Mouse (Mus musculus): ENCODE data around the gene Arhgef2.

The Arhgef2 gene

DNA sequence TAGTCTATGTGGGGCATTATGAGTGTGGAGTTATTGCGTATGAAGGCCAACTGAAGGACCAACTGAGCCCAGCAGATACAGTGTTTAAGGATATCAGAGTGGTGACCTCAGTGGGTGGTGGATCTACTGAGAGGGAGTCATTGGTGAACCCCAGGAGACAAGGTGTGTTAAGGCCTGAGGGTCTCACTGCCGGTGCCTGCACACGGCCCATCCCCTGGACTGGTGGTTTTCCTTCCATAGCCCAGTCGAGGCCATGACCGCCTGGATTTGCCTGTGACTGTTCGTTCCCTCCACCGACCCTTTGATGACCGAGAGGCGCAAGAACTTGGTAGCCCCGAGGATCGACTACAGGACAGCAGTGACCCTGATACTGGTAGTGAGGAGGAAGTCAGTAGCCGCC lies 40.2 kb downstream of the Arhgef2 start:
- DNase-seq (ENCODE audit: low read depth), result no peak

DNA sequence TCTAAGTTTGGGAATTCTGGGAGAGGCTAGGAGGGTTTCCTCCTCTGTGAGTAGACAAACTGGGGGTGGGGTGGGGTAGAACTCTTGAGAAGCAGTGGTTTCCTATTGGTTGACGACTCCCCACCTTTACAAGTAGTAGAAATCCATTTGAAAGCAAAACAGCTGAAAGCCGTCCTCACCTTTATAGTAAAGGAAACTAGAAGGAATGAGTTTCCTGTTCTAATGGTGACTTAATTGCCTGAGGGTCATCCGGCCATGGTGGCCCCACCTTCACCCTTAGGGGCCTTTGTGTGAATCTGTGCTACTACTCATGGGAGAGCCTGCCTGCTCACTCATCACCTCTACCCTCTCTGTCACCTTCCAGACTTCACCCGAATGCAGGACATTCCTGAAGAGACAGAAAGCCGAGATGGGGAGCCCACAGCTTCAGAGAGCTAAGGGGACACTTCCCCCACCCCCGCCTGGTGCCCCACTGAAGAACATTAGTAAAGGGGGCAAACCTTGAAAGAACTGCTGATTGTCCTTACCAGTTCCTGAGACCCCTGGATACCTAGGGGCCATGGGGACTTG lies 40.7 kb downstream of the Arhgef2 start:
- DNase-seq (ENCODE audit: low read depth), result no peak

DNA sequence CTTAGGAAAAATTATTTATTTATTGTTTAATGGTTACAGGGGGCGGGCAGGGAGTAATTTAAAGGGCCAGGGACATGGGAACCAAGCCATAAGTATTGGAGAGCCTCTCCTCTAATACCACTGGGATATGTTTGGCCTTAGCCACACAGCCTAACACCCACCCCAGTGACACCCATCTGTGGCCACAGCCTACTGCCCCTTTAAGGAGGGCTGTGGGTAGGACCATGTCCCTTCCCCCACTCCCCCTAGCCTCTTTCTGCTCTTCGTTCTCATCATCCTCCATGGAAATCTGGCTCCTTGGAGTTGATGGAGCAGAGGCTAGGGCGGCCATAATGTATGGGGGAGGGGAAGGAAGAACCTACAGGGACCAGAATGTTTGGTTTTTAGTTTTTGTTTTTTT lies 41.3 kb downstream of the Arhgef2 start:
- no peak for DNase-seq (ENCODE audit: low read depth)

DNA sequence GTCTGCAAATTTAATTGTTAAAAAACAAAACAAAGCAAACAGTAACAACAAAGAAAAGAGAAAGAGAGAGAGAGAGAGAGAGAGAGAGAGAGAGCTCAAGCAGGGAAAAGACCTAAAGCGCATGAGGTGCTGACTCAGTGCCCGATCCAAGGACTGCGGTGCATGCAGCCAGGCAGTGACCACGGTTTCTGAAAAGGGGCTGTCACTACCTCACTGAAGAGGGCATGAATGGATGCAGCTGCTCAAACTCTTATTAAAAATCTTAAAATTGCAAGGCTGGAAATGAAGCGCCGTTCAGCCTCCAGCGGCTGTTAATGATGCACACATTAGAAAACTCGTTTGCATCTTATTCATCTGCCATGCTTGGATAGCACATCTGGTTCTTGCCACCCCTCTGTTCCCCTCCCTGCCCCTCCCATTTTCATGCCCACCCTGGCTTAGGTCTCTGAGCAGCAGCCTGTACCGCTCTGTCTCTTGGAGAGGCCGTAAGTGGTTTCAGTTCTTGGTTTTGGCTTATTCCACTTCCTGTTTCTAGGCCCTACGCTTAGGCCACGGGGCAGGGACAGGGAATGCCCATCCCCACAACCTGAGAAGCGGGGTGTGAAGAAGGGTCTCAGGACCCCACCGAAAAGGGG lies 42.1 kb downstream of the Arhgef2 start:
- no peak for DNase-seq (ENCODE audit: low read depth)

DNA sequence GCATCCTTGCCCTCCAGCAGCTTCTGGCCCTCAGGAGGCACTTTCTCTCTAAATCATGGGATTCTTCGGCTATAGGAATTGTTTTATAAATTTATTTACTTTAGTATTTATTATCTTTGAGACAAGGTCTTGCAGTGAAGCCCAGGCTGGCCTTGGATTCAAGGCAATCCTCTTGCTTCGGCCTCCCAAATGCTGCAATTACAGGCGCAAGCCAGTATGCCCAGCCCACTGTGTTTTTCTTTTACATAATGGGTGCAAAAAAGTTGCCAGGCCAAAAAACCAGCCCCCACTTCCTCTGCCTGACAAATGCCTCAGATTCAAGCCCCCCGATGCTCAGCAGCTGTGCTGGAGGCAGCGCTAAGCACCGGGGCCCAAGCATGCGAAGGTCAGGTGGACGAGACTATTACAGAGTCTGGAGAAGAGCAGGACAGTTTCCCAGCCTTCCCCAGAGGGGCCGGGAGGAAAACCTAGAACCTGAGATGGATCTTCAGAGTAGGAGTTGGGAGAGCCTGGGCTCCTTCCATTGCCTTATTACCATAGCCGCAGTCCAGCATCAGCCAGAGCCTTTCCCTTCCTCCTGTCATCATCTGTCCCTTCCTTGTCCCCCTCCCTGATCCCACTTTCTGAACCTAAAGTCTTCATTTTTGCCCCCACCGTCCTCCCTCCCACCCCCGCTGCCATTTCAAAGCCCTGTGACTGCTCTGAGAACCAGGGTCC lies 42.8 kb downstream of the Arhgef2 start:
- DNase-seq (ENCODE audit: low read depth), result no peak

DNA sequence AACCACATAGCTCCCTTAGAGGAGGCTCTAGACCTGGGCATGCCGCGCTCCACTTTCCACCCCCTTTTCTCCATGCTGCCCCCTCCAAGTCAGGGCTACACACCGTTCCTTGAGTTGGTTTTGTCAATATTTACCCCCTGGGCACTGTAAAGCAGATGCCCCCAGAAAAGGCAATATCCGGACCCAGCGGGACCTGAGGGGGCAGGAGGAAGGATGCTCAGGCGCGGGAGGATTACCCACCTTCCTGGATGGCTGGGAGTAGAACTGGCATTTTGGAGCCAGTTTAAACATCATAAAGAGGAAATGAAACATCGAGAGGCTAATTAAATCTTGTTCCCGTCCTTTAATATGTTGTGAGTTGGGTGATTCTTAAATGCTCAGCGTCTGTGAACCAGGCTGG lies 43.4 kb downstream of the Arhgef2 start:
- no peak for DNase-seq (ENCODE audit: low read depth)

DNA sequence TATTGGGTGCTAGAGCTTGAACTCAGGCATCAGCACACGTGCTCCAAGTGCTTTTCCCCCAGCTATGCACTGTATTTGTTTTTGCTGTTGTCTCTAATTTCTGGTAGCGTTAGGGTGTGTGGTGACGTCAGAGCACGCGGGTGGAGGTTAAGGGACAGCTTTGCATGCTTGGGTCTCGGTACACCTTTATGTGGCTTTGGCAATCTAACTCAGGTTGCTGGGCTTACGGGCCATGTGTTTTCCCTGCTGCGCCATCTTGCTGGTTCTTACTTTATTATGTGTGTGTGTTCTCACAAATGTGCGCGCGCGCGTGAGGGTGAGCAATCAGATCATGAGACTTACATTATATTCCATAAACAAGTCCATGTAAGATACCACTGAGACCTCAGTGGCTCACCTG lies 44.2 kb downstream of the Arhgef2 start:
- no peak for DNase-seq (ENCODE audit: low read depth)

DNA sequence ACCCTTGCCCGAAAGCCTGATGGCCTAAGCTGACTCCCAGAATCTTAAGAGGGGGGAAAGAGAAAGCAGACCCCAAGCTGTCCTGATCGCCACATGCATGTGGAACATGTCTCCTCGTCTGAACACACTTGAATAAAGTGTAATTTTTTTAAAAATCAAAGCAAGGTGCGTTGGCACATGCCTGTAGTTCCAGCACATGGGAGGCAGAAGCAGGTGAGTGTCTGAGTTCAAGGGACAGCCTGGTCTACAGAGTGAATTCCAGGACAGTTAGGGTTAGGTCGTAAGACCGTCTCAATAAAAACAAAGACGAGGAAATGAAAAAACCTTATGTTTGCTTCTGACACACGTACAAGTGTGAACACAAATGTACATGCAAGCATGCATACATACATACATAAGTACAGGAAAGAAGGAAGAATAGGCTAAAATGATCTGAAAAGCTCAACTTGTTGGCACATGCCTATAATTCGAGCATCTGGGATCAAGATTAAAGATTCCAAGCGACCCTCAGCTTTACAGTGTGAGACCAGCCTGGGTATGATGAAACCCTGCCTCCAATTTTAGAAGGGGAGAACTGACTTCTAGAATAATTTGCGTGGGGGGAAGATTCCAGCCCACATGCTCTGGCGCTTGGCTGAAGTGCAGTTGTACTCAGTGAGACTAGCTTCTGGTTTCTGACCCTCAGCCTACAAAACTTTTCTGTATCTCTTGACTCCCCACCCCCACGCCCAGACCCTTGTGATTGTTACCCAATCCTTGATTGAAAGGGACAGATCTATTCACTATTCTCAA lies 45.1 kb downstream of the Arhgef2 start:
- DNase-seq (ENCODE audit: low read depth), result no peak

DNA sequence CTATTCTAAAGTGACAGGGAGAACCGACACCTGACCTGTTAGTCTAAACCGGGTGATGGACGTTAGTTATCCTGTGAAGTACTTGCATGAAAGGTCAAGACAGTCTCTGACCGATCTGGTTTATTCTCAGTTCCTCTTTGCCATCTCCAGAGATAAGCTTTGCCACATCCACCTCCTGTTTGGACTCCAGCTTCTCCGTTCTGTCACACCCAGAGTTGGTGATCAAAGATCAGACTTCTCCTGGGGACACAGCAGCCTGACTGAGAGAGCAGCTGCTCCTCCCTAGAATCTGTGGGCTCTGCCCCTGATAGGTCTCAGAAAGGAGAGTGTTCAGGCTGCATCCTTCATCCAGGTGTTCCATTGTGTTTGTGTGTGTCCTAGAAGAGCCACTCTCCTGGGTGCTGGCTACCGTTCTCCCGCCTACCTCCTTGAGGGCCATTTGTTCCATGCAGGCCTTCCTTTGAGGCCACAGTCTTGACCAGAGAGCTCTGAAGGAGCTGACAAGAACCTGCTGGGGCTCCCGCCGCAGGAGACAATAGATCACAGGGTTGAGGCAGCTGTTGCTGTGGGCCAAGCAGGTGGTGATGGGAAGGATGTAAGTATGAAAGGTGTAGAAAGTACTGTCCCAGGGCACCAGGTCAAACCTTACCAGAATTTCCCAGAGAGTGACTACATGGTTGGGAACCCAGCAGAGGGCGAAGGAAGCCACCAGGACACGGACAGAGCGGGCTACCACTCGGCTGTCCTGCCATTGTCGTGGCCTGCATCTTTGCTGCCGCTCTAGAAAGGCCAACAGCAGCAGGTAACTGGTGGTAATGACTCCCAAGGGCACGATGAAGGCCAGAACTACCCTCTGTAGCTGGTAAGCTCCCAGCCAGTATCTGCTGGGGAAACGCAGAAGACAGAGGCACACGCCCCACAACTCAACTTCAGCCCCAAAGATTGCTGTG lies 46.2 kb downstream of the Arhgef2 start:
- no peak for DNase-seq (ENCODE audit: low read depth)

DNA sequence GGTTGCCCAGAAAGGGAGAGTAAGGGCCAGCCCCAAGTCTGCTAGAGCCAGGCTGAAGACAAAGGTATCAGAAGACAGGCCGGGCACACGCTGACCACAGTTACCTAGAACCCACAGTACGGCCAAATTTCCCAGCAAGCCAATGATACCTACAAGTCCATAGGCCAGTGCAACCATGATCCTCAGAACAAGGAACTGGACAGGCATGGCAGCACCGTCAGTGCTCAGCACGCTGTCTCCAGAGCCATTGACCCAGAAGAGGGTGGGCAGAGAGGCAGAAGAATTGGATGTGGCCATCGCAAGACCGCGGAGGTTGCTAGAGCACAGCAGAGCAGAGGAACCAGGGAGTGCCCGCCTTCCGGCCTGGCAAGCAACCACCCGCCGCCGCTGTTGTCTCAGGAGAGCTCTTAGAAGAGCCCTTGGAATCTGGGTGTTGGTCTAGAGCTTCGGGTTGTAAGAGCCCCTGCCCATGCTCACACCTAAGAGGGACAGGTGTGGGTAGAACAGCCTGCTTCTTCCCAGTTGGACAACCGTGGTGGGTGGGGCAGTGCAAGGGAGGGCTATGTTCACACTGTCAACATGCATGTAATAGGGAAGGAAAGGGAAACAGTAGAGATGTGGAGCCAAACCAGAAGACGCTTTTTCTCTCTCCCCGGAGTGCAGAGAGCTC lies 47.2 kb downstream of the Arhgef2 start, which contains the start of gene Rxfp4:
TSS of gene Rxfp4 (minus strand) at position 297 of the 670 bp plus-strand sequence.
- DNase-seq (ENCODE audit: low read depth), result no peak

DNA sequence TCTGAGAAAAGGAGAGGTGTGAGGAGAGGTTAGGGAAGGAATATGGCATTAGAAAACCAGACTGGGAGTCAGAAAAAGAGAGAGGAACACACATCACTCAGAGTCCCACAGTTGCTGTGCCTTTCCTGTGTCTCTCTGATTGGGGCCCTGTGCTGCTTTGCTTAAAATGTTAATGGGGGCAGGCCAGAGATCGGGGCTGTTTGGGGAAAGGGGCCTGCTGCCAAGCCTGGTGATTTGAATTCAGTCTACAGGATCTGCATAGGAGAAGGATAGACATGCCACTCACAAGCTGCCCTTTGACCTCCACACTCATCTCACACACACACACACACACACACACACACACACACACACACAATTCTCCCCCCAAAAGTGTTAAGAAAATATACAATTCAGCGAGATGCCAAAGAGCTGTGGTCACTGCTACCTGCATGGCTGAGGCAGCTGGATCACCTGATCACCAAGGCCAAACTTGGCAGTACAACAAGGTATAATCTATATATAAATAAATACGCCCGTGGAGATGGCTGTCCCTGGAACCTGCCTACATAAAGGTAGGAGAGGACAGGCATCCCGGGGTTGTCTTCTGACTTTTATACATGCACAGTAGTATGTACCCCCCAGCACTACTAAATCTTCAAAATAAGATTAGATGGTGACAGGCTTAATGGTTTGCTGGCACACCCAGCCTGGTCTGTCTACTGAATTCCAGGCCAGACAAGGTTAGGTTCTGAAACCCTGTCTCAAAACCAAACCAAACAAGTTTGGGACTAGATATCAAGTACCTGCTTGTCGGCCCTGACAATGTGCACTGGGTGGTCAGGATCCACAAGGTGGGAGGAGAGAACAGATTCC lies 48.0 kb downstream of the Arhgef2 start:
- DNase-seq (ENCODE audit: low read depth), result no peak

DNA sequence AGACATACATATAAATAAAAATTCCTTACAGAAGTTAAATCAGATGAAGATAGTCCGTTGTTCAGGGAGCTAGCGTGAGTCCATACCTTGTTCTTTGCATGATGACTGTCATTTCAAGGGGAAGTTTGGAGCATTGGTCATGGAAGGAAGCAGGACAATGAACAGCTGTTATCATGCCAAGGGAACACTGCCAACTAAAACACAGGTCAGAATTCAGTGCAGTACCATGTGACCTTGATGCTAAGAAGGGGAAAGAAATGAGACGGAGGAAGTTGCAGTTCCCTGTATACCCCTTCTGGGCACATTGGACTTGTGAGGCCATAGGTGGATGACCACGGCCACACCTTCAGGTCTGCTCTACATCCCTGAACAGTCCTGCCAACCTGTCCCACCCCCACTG lies 48.9 kb downstream of the Arhgef2 start:
- no peak for DNase-seq (ENCODE audit: low read depth)

DNA sequence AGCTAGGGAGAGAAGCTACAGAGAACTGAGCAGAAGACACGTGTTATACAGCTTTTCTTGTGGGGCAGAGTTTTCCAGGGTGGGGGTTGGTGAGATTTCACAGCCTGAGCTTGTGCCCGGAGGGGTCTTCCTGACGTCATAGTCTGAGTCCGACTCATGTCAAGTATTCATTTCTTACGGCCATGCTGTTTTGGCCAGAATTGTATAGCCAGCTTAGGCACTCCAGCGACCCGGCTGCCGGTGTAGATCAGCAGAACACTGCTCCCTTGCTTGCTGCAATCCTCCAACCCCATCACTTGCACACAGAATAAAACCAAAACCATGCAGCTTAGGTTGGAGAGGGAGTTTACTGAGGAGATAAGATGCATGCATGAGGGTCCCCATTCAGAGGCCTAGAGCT lies 49.9 kb downstream of the Arhgef2 start:
- DNase-seq (ENCODE audit: low read depth), result no peak

DNA sequence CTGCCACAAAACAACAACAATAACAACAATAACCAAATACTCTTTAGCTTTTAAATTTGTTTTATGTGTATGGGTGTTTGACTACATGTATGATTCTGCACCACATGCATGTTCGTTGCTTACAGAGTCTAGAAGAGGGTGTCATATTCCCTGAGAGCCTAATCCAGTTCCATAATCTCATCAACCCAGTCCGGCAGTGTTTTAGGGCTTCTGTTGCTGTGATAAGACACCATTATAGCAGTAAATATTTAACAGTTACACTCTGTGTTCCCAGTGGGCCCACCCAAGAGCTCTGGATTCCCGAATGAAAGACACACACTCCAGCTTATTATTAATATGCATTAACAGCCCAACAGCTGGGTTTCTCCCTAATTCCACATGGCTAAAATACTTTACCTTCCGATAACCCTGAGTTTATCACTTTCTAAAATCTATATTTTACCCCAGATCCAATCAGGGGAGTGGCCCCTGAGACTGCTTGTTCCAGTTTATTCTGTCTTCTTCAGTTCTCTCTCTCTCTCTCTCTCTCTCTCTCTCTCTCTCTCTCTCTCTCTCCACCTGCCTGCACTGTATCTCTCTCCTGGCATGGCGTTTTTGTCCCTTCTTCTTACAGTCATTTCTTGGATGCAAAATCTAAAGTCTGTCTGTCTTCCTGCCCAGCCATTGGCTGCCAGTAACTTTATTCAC lies 52.8 kb downstream of the Arhgef2 start:
- no peak for DNase-seq (ENCODE audit: low read depth)

DNA sequence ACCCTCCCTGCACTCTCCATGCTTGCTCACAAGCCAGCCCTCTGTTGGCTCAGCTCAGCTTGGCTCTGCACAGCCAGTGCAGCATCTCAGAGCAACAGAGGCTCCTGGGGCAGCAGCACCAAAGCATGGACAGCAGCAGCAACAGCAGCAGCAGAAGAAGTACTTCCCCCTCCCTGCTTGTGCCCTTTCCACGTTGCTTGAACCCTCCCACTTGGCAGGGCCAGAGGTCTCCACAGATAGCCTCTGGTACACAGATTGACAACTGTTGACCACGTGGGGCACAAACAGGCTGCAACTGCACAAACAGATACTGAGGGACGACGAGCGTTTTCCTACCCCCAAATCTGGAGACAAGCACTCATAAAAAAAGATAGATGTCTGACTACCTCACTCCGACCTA lies 54.0 kb downstream of the Arhgef2 start:
- DNase-seq (ENCODE audit: low read depth), result no peak

DNA sequence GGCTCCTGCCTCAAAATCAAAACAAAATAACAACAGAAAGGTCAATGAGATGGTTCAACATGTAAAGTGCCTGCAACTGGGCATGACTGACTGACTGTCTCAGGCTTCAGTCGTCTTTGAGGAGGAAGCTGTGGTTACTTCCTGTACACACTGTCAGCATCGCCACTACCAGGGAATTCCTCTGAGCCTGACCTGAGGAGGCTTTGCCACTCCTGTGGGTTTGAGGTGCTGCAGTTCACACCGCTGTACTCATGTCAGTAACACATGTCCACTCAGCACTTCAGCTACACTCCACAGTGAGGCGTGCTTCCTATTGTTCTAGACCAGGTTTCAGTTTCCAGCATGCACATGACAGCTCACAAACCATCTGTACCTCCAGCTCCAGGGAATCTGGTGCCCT lies 58.3 kb downstream of the Arhgef2 start:
- peak; percentile 52 for DNase-seq (ENCODE audit: low read depth)

DNA sequence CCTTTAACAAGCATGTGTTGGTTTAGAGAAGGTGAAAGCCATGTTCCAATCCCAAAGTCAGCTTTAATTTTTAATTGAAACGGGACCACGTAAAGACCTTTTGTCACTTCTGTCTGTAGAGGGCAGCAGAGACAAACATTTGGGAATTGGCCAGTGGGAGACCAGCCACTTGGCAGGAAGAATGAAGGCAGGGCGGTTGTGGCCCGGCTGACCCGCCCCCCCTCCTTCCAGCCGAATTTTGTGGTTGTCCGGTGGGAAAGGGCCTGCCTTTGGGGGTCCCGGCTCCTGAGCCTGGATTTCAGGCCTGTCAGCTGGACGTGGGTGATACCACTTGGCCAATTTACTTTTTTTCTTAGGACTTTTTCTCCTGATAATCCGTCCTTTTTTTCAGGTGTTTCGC lies 71.6 kb downstream of the Arhgef2 start:
- peak; percentile 86 for DNase-seq (ENCODE audit: low read depth)

DNA sequence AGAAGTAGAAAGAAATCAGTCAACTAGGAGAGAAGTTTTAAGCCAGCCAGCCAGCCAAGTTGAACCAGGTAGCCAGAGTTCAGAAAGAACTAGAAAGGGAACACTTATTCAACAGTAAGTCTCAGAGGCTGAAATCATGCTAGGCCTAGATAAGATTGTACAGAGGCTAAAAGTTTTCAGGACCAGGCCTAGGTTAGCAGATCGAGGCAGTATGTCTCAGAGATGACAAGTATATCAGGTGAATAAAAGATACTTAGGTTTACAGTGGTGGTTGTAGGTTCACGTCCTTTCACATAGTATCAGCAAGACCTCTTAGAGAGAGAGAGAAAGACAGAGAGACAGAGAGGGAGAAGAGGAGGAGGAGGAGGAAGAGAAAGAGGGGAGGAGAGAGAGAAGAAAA lies 78.0 kb downstream of the Arhgef2 start:
- DNase-seq (ENCODE audit: low read depth), result no peak

DNA sequence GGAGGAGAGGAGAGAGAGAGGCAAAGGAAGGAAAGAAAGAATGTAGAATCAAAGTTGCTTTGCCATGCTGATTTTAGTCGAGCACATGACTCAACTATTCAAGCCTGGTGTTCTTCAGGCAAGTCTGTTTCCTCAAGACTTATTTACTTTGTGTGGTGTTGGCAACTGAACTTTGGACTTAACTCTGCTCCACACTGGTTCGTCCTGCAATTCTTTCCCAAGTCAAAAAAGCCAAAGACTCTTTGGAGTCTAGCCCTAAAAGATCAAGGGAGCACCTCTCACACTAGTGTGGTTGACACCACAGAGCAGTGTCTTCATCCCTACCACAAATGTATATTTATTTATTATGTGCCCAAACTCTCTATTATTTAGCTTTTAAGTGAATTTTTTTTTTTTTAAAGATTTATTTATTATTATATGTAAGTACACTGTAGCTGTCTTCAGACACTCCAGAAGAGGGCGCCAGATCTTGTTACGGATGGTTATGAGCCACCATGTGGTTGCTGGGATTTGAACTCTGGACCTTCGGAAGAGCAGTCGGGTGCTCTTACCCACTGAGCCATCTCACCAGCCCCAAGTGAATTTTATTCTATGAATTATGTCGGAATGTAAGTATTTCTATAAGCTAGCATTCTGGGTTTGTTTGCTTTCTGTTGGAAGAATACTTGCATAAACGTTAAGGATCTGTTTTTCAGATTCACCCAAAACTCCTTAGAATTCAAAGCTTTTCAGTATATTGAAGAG lies 78.6 kb downstream of the Arhgef2 start:
- peak; percentile 29 for DNase-seq (ENCODE audit: low read depth)

Measured in naive thymus-derived CD4-positive, alpha-beta T cell, adult 2 months (primary cell).